Mouse (Mus musculus): ENCODE measurements at regions not wholly inside any gene's neighbourhood (a gene's known extent, or its start where the extent isn't known, plus 50 kb on each side); places are given as distances from the start of the nearest gene placed in this dataset.
A peak's percentile ranks its signal among the peaks of the same experiment; 100 is the strongest.

- H3K4me1 ChIP-seq (replicated peaks; ENCODE audit: insufficient read depth, low read length) = no peaks in the 10 kb centered on the region
- DNase-seq (ENCODE audit: low spot score) (peak; percentile 79), ATAC-seq (replicated peaks; ENCODE audit: low FRiP score, low read depth) (peak; percentile 74; the same call in 1 of the 2 replicates)
- no peaks in the 10 kb centered on the region for H3K36me3 ChIP-seq (ENCODE audit: insufficient read depth, low read length)
- H3K9me3 ChIP-seq (replicated peaks; ENCODE audit: low read length) = no peaks in the 10 kb centered on the region
- no peak overlapping the region for H3K4me2 ChIP-seq (ENCODE audit: low read length)
- WGBS = 48% methylated on average over 10 of the region's 10 CpGs
- H3K9ac ChIP-seq (ENCODE audit: low read depth, low read length) = no peak overlapping the region
- H3K4me3 ChIP-seq (replicated peaks; ENCODE audit: low read depth, low read length) = no peak overlapping the region
- TF ChIP-seq CTCF (IDR thresholded peaks at IDR 0.05; ENCODE audit: low read depth) = peak; percentile 82
- no peaks in the 10 kb centered on the region for H3K27me3 ChIP-seq (ENCODE audit: insufficient read depth, low read length)
- H3K27ac ChIP-seq = no peak overlapping the region
Measured at GRCm38 (mm10) chr11:56159412-56160074, 118.7 kb upstream of the Nmur2 start.

- no peaks in the 10 kb centered on the region for H3K9me3 ChIP-seq (replicated peaks; ENCODE audit: low read length)
- no peak overlapping the region for H3K9ac ChIP-seq (ENCODE audit: low read depth, low read length)
- DNase-seq (ENCODE audit: low spot score) (peak; percentile 21), ATAC-seq (replicated peaks; ENCODE audit: low FRiP score, low read depth) (no peak)
- no peaks in the 10 kb centered on the region for H3K4me1 ChIP-seq (replicated peaks; ENCODE audit: insufficient read depth, low read length)
- TF ChIP-seq CTCF (IDR thresholded peaks at IDR 0.05; ENCODE audit: low read depth) = no peak
- H3K4me2 ChIP-seq (ENCODE audit: low read length) = no peak overlapping the region
- no peak overlapping the region for H3K4me3 ChIP-seq (replicated peaks; ENCODE audit: low read depth, low read length)
- no peaks in the 10 kb centered on the region for H3K36me3 ChIP-seq (ENCODE audit: insufficient read depth, low read length)
- no peak overlapping the region for H3K27ac ChIP-seq
- WGBS = 16% methylated on average over 13 of the region's 13 CpGs
- H3K27me3 ChIP-seq (ENCODE audit: insufficient read depth, low read length) = no peaks in the 10 kb centered on the region
Measured at GRCm38 (mm10) chr11:56150825-56151342, 110.1 kb upstream of the Nmur2 start.

- ATAC-seq (replicated peaks; ENCODE audit: low FRiP score, low read depth) = no peak
- WGBS = 53% methylated on average over 1 of the region's 1 CpGs
- Histone ChIP-seq H3K4me2 (ENCODE audit: low read length) (no peak overlapping the region), H3K4me1 (replicated peaks; ENCODE audit: insufficient read depth, low read length) (no peaks in the 10 kb centered on the region), H3K9me3 (replicated peaks; ENCODE audit: low read length) (no peaks in the 10 kb centered on the region), H3K9ac (ENCODE audit: low read depth, low read length) (no peak overlapping the region), H3K36me3 (ENCODE audit: insufficient read depth, low read length) (no peaks in the 10 kb centered on the region), H3K4me3 (replicated peaks; ENCODE audit: low read depth, low read length) (no peak overlapping the region), H3K27me3 (ENCODE audit: insufficient read depth, low read length) (no peaks in the 10 kb centered on the region), H3K27ac (no peak overlapping the region)
- no peak for TF ChIP-seq CTCF (IDR thresholded peaks at IDR 0.05; ENCODE audit: low read depth)
- DNase-seq (ENCODE audit: low spot score) = no peak
Measured at GRCm38 (mm10) chr11:56149752-56150151, 108.9 kb upstream of the Nmur2 start.

GRCm38 (mm10) chr11:56148956-56149355 lies 108.1 kb upstream of the Nmur2 start:
- TF ChIP-seq CTCF (IDR thresholded peaks at IDR 0.05; ENCODE audit: low read depth) = peak; percentile 54
- H3K27me3 ChIP-seq (ENCODE audit: insufficient read depth, low read length) = no peaks in the 10 kb centered on the region
- H3K9me3 ChIP-seq (replicated peaks; ENCODE audit: low read length) = no peaks in the 10 kb centered on the region
- ATAC-seq (replicated peaks; ENCODE audit: low FRiP score, low read depth) = no peak
- no peak overlapping the region for H3K4me2 ChIP-seq (ENCODE audit: low read length)
- no peak overlapping the region for H3K4me3 ChIP-seq (replicated peaks; ENCODE audit: low read depth, low read length)
- no peak overlapping the region for H3K9ac ChIP-seq (ENCODE audit: low read depth, low read length)
- no peak overlapping the region for H3K27ac ChIP-seq
- H3K4me1 ChIP-seq (replicated peaks; ENCODE audit: insufficient read depth, low read length) = no peaks in the 10 kb centered on the region
- no peaks in the 10 kb centered on the region for H3K36me3 ChIP-seq (ENCODE audit: insufficient read depth, low read length)
- WGBS = 85% methylated on average over 1 of the region's 1 CpGs
- peak; percentile 32 for DNase-seq (ENCODE audit: low spot score)

GRCm38 (mm10) chr11:56146708-56147107 lies 105.9 kb upstream of the Nmur2 start:
- no peak for TF ChIP-seq CTCF (IDR thresholded peaks at IDR 0.05; ENCODE audit: low read depth)
- Histone ChIP-seq H3K4me2 (ENCODE audit: low read length) (no peak overlapping the region), H3K9me3 (replicated peaks; ENCODE audit: low read length) (no peaks in the 10 kb centered on the region), H3K4me3 (replicated peaks; ENCODE audit: low read depth, low read length) (no peak overlapping the region), H3K27me3 (ENCODE audit: insufficient read depth, low read length) (no peaks in the 10 kb centered on the region), H3K4me1 (replicated peaks; ENCODE audit: insufficient read depth, low read length) (no peaks in the 10 kb centered on the region), H3K36me3 (ENCODE audit: insufficient read depth, low read length) (no peaks in the 10 kb centered on the region), H3K9ac (ENCODE audit: low read depth, low read length) (no peak overlapping the region), H3K27ac (no peak overlapping the region)
- ATAC-seq (replicated peaks; ENCODE audit: low FRiP score, low read depth) (no peak), DNase-seq (ENCODE audit: low spot score) (no peak)
- WGBS = 59% methylated on average over 5 of the region's 5 CpGs

GRCm38 (mm10) chr11:56131339-56131823 lies 90.6 kb upstream of the Nmur2 start:
- WGBS = 32% methylated on average over 15 of the region's 15 CpGs
- peak; percentile 76 for DNase-seq (ENCODE audit: low spot score)
- Histone ChIP-seq H3K9ac (ENCODE audit: low read depth, low read length) (no peak overlapping the region), H3K27me3 (ENCODE audit: insufficient read depth, low read length) (no peaks in the 10 kb centered on the region), H3K4me1 (replicated peaks; ENCODE audit: insufficient read depth, low read length) (no peaks in the 10 kb centered on the region), H3K36me3 (ENCODE audit: insufficient read depth, low read length) (no peaks in the 10 kb centered on the region), H3K4me2 (ENCODE audit: low read length) (no peak overlapping the region), H3K27ac (no peak overlapping the region), H3K4me3 (replicated peaks; ENCODE audit: low read depth, low read length) (no peak overlapping the region), H3K9me3 (replicated peaks; ENCODE audit: low read length) (no peaks in the 10 kb centered on the region)
- ATAC-seq (replicated peaks; ENCODE audit: low FRiP score, low read depth) = no peak
- peak; percentile 88 for TF ChIP-seq CTCF (IDR thresholded peaks at IDR 0.05; ENCODE audit: low read depth)
